In the genomic region with DNA sequence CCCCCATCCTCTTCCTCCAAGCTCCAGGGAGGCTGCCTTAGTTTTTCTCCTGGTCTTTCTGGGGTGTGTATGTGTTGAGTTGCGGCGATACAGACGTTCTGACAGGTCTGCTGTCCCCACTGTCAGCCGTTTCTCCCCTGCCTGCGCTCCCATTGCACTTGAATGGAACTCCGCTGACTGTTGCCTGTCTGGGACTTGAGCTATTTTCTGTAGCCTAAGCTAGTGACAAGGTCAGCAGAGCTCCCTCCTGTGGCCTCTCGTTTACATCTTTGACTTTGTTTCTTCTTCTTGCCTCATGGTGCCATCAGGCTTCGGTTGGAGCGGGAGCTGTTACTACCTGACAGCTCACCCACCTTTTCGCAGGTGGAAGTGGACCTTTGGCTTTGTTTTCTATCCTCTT, we compare ENCODE assay signal across 29 mouse cellular contexts.
"Had no signal": no experiment of that assay in that cellular context is flagged by ENCODE, and none has a peak within 500 bp of the region (broad histone marks: within the 10 kb centered on the region; RNA-seq: fewer than 3 reads in every experiment).

No protein-coding gene starts in this region.

- H3K27me3 ChIP-seq: heart, embryonic 15.5 days; hindbrain, embryonic 12.5 days; hindbrain, embryonic 15.5 days; intestine, embryonic 15.5 days; kidney, embryonic 15.5 days had no signal

- H3K4me1 ChIP-seq: heart, embryonic 10.5 days; heart, embryonic 12.5 days; heart, embryonic 13.5 days; heart, embryonic 15.5 days; hindbrain, embryonic 10.5 days; hindbrain, embryonic 12.5 days; hindbrain, embryonic 13.5 days; hindbrain, embryonic 15.5 days; intestine, embryonic 15.5 days; kidney, embryonic 15.5 days had no signal

- H3K4me3 ChIP-seq: heart, embryonic 10.5 days; heart, embryonic 12.5 days; heart, embryonic 13.5 days; heart, embryonic 15.5 days; hindbrain, embryonic 10.5 days; hindbrain, embryonic 12.5 days; hindbrain, embryonic 13.5 days; hindbrain, embryonic 15.5 days; intestine, embryonic 15.5 days; kidney, embryonic 15.5 days; left cerebral cortex, adult 2 months had no signal

- DNase-seq: heart, postnatal 10 days; heart, postnatal 14 days; heart, postnatal 36 days; heart, postnatal 4 days; kidney, adult 11 months; kidney, adult 18-20 months; kidney, adult 2 months; kidney, adult 8-10 months; kidney, adult 9 months; kidney, postnatal 10 days; kidney, postnatal 14 days; kidney, postnatal 25 days; kidney, postnatal 36 days; kidney, postnatal 4 days; layer of hippocampus, adult 9-11 months had no signal

- H3K27ac ChIP-seq: heart, embryonic 10.5 days; heart, embryonic 13.5 days; heart, embryonic 15.5 days; hindbrain, embryonic 10.5 days; hindbrain, embryonic 12.5 days; hindbrain, embryonic 13.5 days; hindbrain, embryonic 14.5 days; hindbrain, embryonic 15.5 days; hindbrain, postnatal 0 days; intestine, embryonic 15.5 days; kidney, embryonic 15.5 days; kidney, postnatal 0 days; left cerebral cortex, adult 2 months had no signal
